Comparison of ENCODE assay signal across 9 mouse cellular contexts in genomic region chr14:20328474-20328873, GRCm38 (mm10). TPM values are rescaled to one million over a fixed set of nuclear protein-coding genes. Genes with fewer than 3 reads are reported as not detected.
DNase-seq lines count a peak whose midpoint lies in the region; ATAC-seq and TF ChIP-seq lines count a peak whose summit lies in the region.
"Had no signal": no experiment of that assay in that cellular context is flagged by ENCODE, and none has a peak within 500 bp of the region (broad histone marks: within the 10 kb centered on the region; RNA-seq: fewer than 3 reads in every experiment).

No protein-coding gene starts in this region.

- H3K27me3 ChIP-seq in heart, postnatal 0 days (ENCODE audit: control insufficient read depth, insufficient read depth, low read length): no peaks in the 10 kb centered on the region
- H3K27me3 ChIP-seq in ES-Bruce4 (ENCODE audit: control insufficient read depth, insufficient read depth, low read length, poor library complexity, severe bottlenecking): no peaks in the 10 kb centered on the region
- H3K27me3 ChIP-seq in embryonic facial prominence, embryonic 14.5 days (replicated peaks; ENCODE audit: control insufficient read depth, insufficient read depth, low read length): no peaks in the 10 kb centered on the region

- no peak overlapping the region for H3K4me2 ChIP-seq in heart, postnatal 0 days (ENCODE audit: low read depth, low read length)
- no peak overlapping the region for H3K4me2 ChIP-seq in embryonic facial prominence, embryonic 14.5 days (ENCODE audit: low read depth, low read length)

- H3K36me3 ChIP-seq in heart, postnatal 0 days (replicated peaks; ENCODE audit: control insufficient read depth, insufficient read depth, low read length): peaks cover 77% of the 10 kb centered on the region
- H3K36me3 ChIP-seq in ES-Bruce4 (ENCODE audit: control insufficient read depth, insufficient read depth, low read length, poor library complexity, severe bottlenecking): peaks cover 12% of the 10 kb centered on the region
- H3K36me3 ChIP-seq in embryonic facial prominence, embryonic 14.5 days (ENCODE audit: control insufficient read depth, insufficient read depth, low read length): peaks cover 91% of the 10 kb centered on the region

- TF ChIP-seq EP300 in heart, postnatal 0 days (IDR thresholded peaks at IDR 0.05; ENCODE audit: low read depth): no peak
- TF ChIP-seq EP300 in ES-Bruce4 (IDR thresholded peaks at IDR 0.05; ENCODE audit: insufficient read depth, low read depth, low read length): 0 out of 2 replicates have a peak, but pooled peaks have one; percentile 25

- TF ChIP-seq CTCF in heart, postnatal 0 days (IDR thresholded peaks at IDR 0.05; ENCODE audit: low read depth): peak; percentile 18; the same call in 1 of the 2 replicates
- TF ChIP-seq CTCF in ES-Bruce4 (IDR thresholded peaks at IDR 0.05; ENCODE audit: low read depth, low read length): peak; percentile 97

- H3K9ac ChIP-seq in heart, postnatal 0 days (replicated peaks; ENCODE audit: low read depth, low read length): no peak overlapping the region
- H3K9ac ChIP-seq in ES-Bruce4 (ENCODE audit: low read depth, poor library complexity, severe bottlenecking): no peak overlapping the region
- no peak overlapping the region for H3K9ac ChIP-seq in embryonic facial prominence, embryonic 14.5 days (ENCODE audit: low read depth, low read length)

- H3K4me1 ChIP-seq in heart, postnatal 0 days (ENCODE audit: control insufficient read depth, insufficient read depth): no peaks in the 10 kb centered on the region
- H3K4me1 ChIP-seq in ES-Bruce4 (ENCODE audit: control insufficient read depth, insufficient read depth, low read length): no peaks in the 10 kb centered on the region
- no peaks in the 10 kb centered on the region for H3K4me1 ChIP-seq in embryonic facial prominence, embryonic 14.5 days (ENCODE audit: control insufficient read depth, insufficient read depth, low read length)

- no peak overlapping the region for H3K4me3 ChIP-seq in heart, postnatal 0 days (ENCODE audit: low read depth, low read length)
- 0 out of 2 replicates have a peak overlapping the region, but pooled peaks have one; percentile 3 for H3K4me3 ChIP-seq in ES-Bruce4 (ENCODE audit: low read depth, low read length)
- H3K4me3 ChIP-seq in embryonic facial prominence, embryonic 14.5 days (ENCODE audit: low read depth, low read length): no peak overlapping the region

- no peak overlapping the region for H3K27ac ChIP-seq in heart, postnatal 0 days (ENCODE audit: low read depth)
- H3K27ac ChIP-seq in ES-Bruce4 (ENCODE audit: insufficient read depth, low read length): no peak overlapping the region
- no peak overlapping the region for H3K27ac ChIP-seq in embryonic facial prominence, embryonic 14.5 days (replicated peaks; ENCODE audit: low read depth, low read length)

- 77% methylated on average over 9 of the region's 9 CpGs for WGBS in heart, postnatal 0 days
- 67% methylated on average over 9 of the region's 9 CpGs for WGBS in embryonic facial prominence, embryonic 14.5 days

- TF ChIP-seq POLR2A in ES-Bruce4 (IDR thresholded peaks at IDR 0.05; ENCODE audit: insufficient read depth, low read length): no peak

- no peaks in the 10 kb centered on the region for H3K9me3 ChIP-seq in heart, postnatal 0 days (replicated peaks; ENCODE audit: control insufficient read depth, low read length)
- H3K9me3 ChIP-seq in ES-Bruce4 (replicated peaks; ENCODE audit: control insufficient read depth, insufficient read depth, low read length, poor library complexity, severe bottlenecking): no peaks in the 10 kb centered on the region
- H3K9me3 ChIP-seq in embryonic facial prominence, embryonic 14.5 days (ENCODE audit: control insufficient read depth, low read length): no peaks in the 10 kb centered on the region
- H3K9me3 ChIP-seq: G1E had no signal

- no peak for ATAC-seq in heart, postnatal 0 days (ENCODE audit: insufficient read depth, low read depth)
- ATAC-seq in embryonic facial prominence, embryonic 14.5 days (ENCODE audit: low read depth): peak; percentile 89; the same call in 1 of the 2 replicates

- no peak for DNase-seq in heart, postnatal 0 days (ENCODE audit: low spot score)
- no peak for DNase-seq in heart, adult 9 months (ENCODE audit: low spot score in 2 of 2)
- peak; percentile 65 for DNase-seq in embryonic facial prominence, embryonic 14.5 days (ENCODE audit: low spot score)
- peak; percentile 21 for DNase-seq in lung, postnatal 10 days
- no peak for DNase-seq in left cerebral cortex, adult 18-20 months (ENCODE audit: low spot score in 2 of 2)
- DNase-seq in left cerebral cortex, adult 11 months (ENCODE audit: low spot score): no peak
- no peak for DNase-seq in Muller cell, postnatal 12 days (ENCODE audit: inconsistent ontology term)

RNA-seq across cellular contexts. Expression of gene Ecd, which starts 19.4 kb away (rescaled TPM):
- total RNA-seq in heart, postnatal 0 days (2014; rRNA removed; ENCODE audit: low replicate concordance): 19.1 and 38.5 TPM in 2 replicates
- 23.2 and 24.3 TPM in 2 replicates for polyA plus RNA-seq in heart, postnatal 0 days (2015; fragmentation: Nextera tagmentation; extraction: Ambion mirVana)
- 62.2 and 67.2 TPM in 2 replicates for polyA plus RNA-seq in ES-Bruce4 (2011; ENCODE audit: insufficient read depth, insufficient read length, low read depth, missing spikeins)
- polyA plus RNA-seq in embryonic facial prominence, embryonic 14.5 days (2014; fragmentation: Nextera tagmentation; extraction: Ambion mirVana): 46.9 and 49.4 TPM in 2 replicates
- total RNA-seq in left cerebral cortex, adult 18-20 months (2021): 10 to 100 TPM; 32.4 to 39.2 TPM

RNA-seq across cellular contexts. Expression of gene Fam149b, which starts 19.5 kb away (rescaled TPM):
- 43.7 and 49.4 TPM in 2 replicates for total RNA-seq in heart, postnatal 0 days (2014; rRNA removed; ENCODE audit: low replicate concordance)
- polyA plus RNA-seq in heart, postnatal 0 days (2015; fragmentation: Nextera tagmentation; extraction: Ambion mirVana): 16.5 and 19.1 TPM in 2 replicates
- 37.0 and 44.9 TPM in 2 replicates for polyA plus RNA-seq in ES-Bruce4 (2011; ENCODE audit: insufficient read depth, insufficient read length, low read depth, missing spikeins)
- 32.7 and 32.8 TPM in 2 replicates for polyA plus RNA-seq in embryonic facial prominence, embryonic 14.5 days (2014; fragmentation: Nextera tagmentation; extraction: Ambion mirVana)
- total RNA-seq in left cerebral cortex, adult 18-20 months (2021): 10 to 100 TPM; 41.9 to 51.4 TPM

RNA-seq across cellular contexts. Expression of gene Nudt13, which starts 34.0 kb away (rescaled TPM):
- 15.0 and 17.0 TPM in 2 replicates for total RNA-seq in heart, postnatal 0 days (2014; rRNA removed; ENCODE audit: low replicate concordance)
- polyA plus RNA-seq in heart, postnatal 0 days (2015; fragmentation: Nextera tagmentation; extraction: Ambion mirVana): 13.2 and 14.2 TPM in 2 replicates
- 14.0 and 16.1 TPM in 2 replicates for polyA plus RNA-seq in ES-Bruce4 (2011; ENCODE audit: insufficient read depth, insufficient read length, low read depth, missing spikeins)
- 11.0 and 13.1 TPM in 2 replicates for polyA plus RNA-seq in embryonic facial prominence, embryonic 14.5 days (2014; fragmentation: Nextera tagmentation; extraction: Ambion mirVana)
- 10 to 100 TPM; 18.4 to 23.4 TPM for total RNA-seq in left cerebral cortex, adult 18-20 months (2021)

RNA-seq across cellular contexts. Expression of gene Kcnk16, which starts 59.5 kb away (rescaled TPM):
- total RNA-seq in heart, postnatal 0 days (2014; rRNA removed; ENCODE audit: low replicate concordance): not detected in 2 replicates
- polyA plus RNA-seq in heart, postnatal 0 days (2015; fragmentation: Nextera tagmentation; extraction: Ambion mirVana): not detected in 2 replicates
- polyA plus RNA-seq in ES-Bruce4 (2011; ENCODE audit: insufficient read depth, insufficient read length, low read depth, missing spikeins): not detected in 2 replicates
- polyA plus RNA-seq in embryonic facial prominence, embryonic 14.5 days (2014; fragmentation: Nextera tagmentation; extraction: Ambion mirVana): 0.47 and 0.54 TPM in 2 replicates
- not detected for total RNA-seq in left cerebral cortex, adult 18-20 months (2021)
- polyA plus RNA-seq: G1E had no signal

Comparison
In these comparisons a context has a peak if more than half of its experiments do, and no peak if none do; other contexts are left out.
1. DNase-seq: peak in embryonic facial prominence, embryonic 14.5 days (single experiment) and lung, postnatal 10 days (single experiment); none in heart, postnatal 0 days (single experiment), heart, adult 9 months (0 of 2), left cerebral cortex, adult 18-20 months (0 of 2), left cerebral cortex, adult 11 months (single experiment) and Muller cell, postnatal 12 days (single experiment).